Mouse (Mus musculus) left cerebral cortex, postnatal 14 days (tissue): Measurements from ENCODE around the gene Ces1f. TPM values are rescaled to one million over a fixed set of nuclear protein-coding genes. Genes with fewer than 3 reads are reported as not detected.

Experiments
- DNase-seq, 2 experiments: peaks; one replicate each; pipeline ENCODE4 v3.0.0; 2021 to 2022; ENCODE audit warnings: low spot score in 2 of 2, mixed read lengths in 1 of 2
- intact Hi-C: fragments of 180-260 bp; cut with DNase I; formaldehyde crosslinking; loops from one replicate; pipeline ENCODE4 v1.15.1; 2025
- total RNA-seq, 2 experiments: library from RNA; stranded (reverse); gene quantifications; 2 replicates each; pipeline ENCODE4 v1.2.3; 2021

Ces1f gene
- total RNA-seq, 2 experiments from 2014 or later, result not detected

- DNase-seq, result peak in 1 of 2 experiments; percentile 9
- intact Hi-C loops, result loop anchor here (5.0 kb wide), 1 partner anchor 179 kb away; no protein-coding TSS in a partner anchor
Measured at GRCm38 (mm10) chr8:93217867-93218266, 61.7 kb downstream of the Ces1f start.

DNA sequence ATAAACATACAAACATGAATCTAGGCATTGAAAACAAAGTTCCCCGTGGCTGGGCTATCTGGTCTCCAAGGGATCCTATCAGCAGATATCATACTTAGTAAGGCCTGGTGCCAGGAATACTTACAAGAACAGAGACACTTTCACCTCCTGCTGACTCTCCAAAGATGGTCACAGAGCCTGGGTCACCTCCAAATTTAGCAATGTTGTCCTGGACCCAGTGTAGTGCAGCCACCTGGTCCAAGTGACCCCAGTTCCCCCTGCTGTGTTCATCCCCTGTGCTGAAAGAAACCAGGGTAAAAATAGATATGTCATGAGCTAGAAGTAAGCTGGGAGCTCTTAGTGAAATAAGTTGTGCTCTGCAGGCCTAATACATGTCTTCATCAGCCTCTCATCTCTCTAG is 62.2 kb downstream of the Ces1f start:
- intact Hi-C loops, result loop anchor here (5.0 kb wide), 1 partner anchor 180 kb away; no protein-coding TSS in a partner anchor

DNA sequence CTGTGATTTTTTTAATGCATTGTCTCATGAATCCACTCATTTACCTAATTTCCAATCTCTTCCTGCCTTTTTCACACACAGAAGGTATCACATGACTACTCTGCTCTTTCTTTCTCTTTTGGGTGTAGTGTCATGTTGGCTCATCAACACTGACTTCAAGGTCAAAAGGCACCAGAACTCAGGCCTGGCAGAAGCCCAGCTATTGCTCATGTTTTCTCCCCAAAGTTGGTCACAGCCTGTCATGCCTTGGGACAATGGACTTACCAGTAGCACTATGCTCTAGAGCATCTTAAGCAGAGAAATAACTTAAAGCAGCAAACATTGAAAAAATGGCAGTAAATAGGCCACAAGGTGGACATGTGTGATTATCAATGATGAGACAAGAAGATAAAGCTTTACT is 68.5 kb downstream of the Ces1f start:
- intact Hi-C loops, result no loop called here
- DNase-seq, result no peak

More for the DNA sequence above, 62.2 kb downstream of the Ces1f start:
- no peak for DNase-seq

Other genes with a start within 250 kb of the Ces1f start
- under 1 TPM in 1 of 2 experiments, not detected in 1; 0.17 TPM for gene Ces1a, start 231.6 kb downstream of the Ces1f start, total RNA-seq
- gene Ces1b, start 199.7 kb downstream of the Ces1f start, total RNA-seq, result not detected
- not detected for gene Ces1c, start 148.5 kb downstream of the Ces1f start, total RNA-seq
- gene Ces1d, start 81.9 kb downstream of the Ces1f start, total RNA-seq, result not detected
- not detected for gene Ces1e, start 50.1 kb downstream of the Ces1f start, total RNA-seq
- not detected for gene Ces1g, start 57.6 kb upstream of the Ces1f start, total RNA-seq
- not detected for gene Ces1h, start 100.0 kb upstream of the Ces1f start, total RNA-seq